Mouse (Mus musculus) intestine, embryonic 16.5 days (tissue): ENCODE measurements around the gene Naglu. TPM values are rescaled to one million over a fixed set of nuclear protein-coding genes. Genes with fewer than 3 reads are reported as not detected.

Source experiments
- ATAC-seq: fragments of 200-750 bp; cut with Nextera tagmentation; 2 replicates; pipeline ENCODE4 v1.8.0; 2017; ENCODE audit warnings: moderate TSS enrichment, moderate library complexity
- H3K27ac ChIP-seq: fragments of 300-500 bp; sonication (generic); 2 replicates; pipeline ENCODE4 v1.5.1; 2014; ENCODE audit warnings: mild to moderate bottlenecking, low read length
- H3K27me3 ChIP-seq: fragments of 300-500 bp; sonication (generic); replicated peaks from 2 replicates; pipeline ENCODE4 v1.6.1; 2014; ENCODE audit warnings: low read length, control low read depth, mixed read lengths; ENCODE audit not compliant: control insufficient read depth, insufficient read depth
- H3K36me3 ChIP-seq: fragments of 300-500 bp; sonication (generic); 2 replicates; pipeline ENCODE4 v1.6.1; 2014; ENCODE audit warnings: low read length, control low read depth; ENCODE audit not compliant: control insufficient read depth, insufficient read depth
- H3K4me1 ChIP-seq: fragments of 300-500 bp; sonication (generic); 2 replicates; pipeline ENCODE4 v1.6.1; 2014; ENCODE audit warnings: low read length, control low read depth, mixed read lengths; ENCODE audit not compliant: control insufficient read depth, insufficient read depth
- H3K4me2 ChIP-seq: fragments of 300-500 bp; sonication (generic); 2 replicates; pipeline ENCODE4 v1.6.1; 2014; ENCODE audit warnings: low read depth, low read length, control low read depth
- H3K4me3 ChIP-seq: fragments of 300-500 bp; sonication (generic); 2 replicates; pipeline ENCODE4 v1.5.1; 2014; ENCODE audit warnings: mild to moderate bottlenecking, low read length
- H3K9ac ChIP-seq: fragments of 300-500 bp; sonication (generic); 2 replicates; pipeline ENCODE4 v1.6.1; 2014; ENCODE audit warnings: low read depth, low read length
- H3K9me3 ChIP-seq: fragments of 300-500 bp; sonication (generic); 2 replicates; pipeline ENCODE4 v1.6.1; 2016; ENCODE audit warnings: low read length, control low read depth; ENCODE audit not compliant: control insufficient read depth
- WGBS: fragments of 180-500 bp; shearing (Covaris S2); extraction: QIAGEN DNeasy Blood & Tissue Kit; methylation state at CpG from one replicate; pipeline ENCODE4 v1.1.7; 2014; 5-methylcytosine and 5-hydroxymethylcytosine counted together
- polyA plus RNA-seq: library from polyadenylated mRNA; unstranded; fragments of >200 nt; fragmentation: Nextera tagmentation; extraction: Ambion mirVana; gene quantifications from 2 replicates; pipeline ENCODE4 v1.2.1, GENCODE M21; 2015

Naglu gene
- polyA plus RNA-seq, 1 experiment from 2014 or later: 14.7 TPM

GRCm38 (mm10) chr11:101085617-101086322, 16.0 kb downstream of the Naglu start:
- H3K27ac ChIP-seq: peak overlapping the region; percentile 89; the same call in 1 of the 2 replicates
- H3K9ac ChIP-seq: peak overlapping the region; percentile 92; the same call in 1 of the 2 replicates

GRCm38 (mm10) chr11:101086323-101086674, 16.5 kb downstream of the Naglu start:
- Histone ChIP-seq H3K4me1 (peaks cover 35% of the 10 kb centered on the region), H3K36me3 (peaks cover 19% of the 10 kb centered on the region), H3K4me2 (peak overlapping the region; percentile 87), H3K9me3 (no peaks in the 10 kb centered on the region), H3K9ac (peak overlapping the region; percentile 92; the same call in 1 of the 2 replicates), H3K27ac (peak overlapping the region; percentile 89), H3K27me3 (no peaks in the 10 kb centered on the region), H3K4me3 (peak overlapping the region; percentile 85)
- ATAC-seq: no peak
- 75% methylated on average over 6 of the region's 6 CpGs for WGBS

More at GRCm38 (mm10) chr11:101085617-101086322, 16.0 kb downstream of the Naglu start:
- WGBS: 89% methylated on average over 18 of the region's 18 CpGs
- peaks cover 14% of the 10 kb centered on the region; the same call in 1 of the 2 replicates for H3K36me3 ChIP-seq
- ATAC-seq: no peak
- peak overlapping the region; percentile 87; the same call in 1 of the 2 replicates for H3K4me2 ChIP-seq
- H3K4me1 ChIP-seq: peaks cover 35% of the 10 kb centered on the region
- no peaks in the 10 kb centered on the region for H3K9me3 ChIP-seq
- H3K4me3 ChIP-seq: no peak overlapping the region
- peaks cover 1% of the 10 kb centered on the region; the same call in 1 of the 2 replicates for H3K27me3 ChIP-seq

- WGBS: 1% methylated on average over 52 of the region's 52 CpGs
- peak; percentile 85 for ATAC-seq
- Histone ChIP-seq H3K9ac (peak within 1 kb of the TSS; percentile 92), H3K4me2 (peak within 1 kb of the TSS; percentile 87), H3K36me3 (peaks cover 20% of the 10 kb centered on the region), H3K4me1 (peaks cover 33% of the 10 kb centered on the region), H3K27ac (peak within 1 kb of the TSS; percentile 89), H3K9me3 (no peaks in the 10 kb centered on the region), H3K4me3 (peak within 1 kb of the TSS; percentile 85), H3K27me3 (no peaks in the 10 kb centered on the region)
Observed at GRCm38 (mm10) chr11:101086756-101087681, 17.2 kb downstream of the Naglu start, which contains the start of gene Mlx. TSS of gene Mlx (plus strand) at chr11:101087277.

- Histone ChIP-seq H3K9me3 (no peaks in the 10 kb centered on the region), H3K27ac (peak overlapping the region; percentile 88), H3K27me3 (no peaks in the 10 kb centered on the region), H3K4me1 (peaks cover 33% of the 10 kb centered on the region), H3K36me3 (peaks cover 26% of the 10 kb centered on the region), H3K9ac (peak overlapping the region; percentile 92), H3K4me2 (peak overlapping the region; percentile 87), H3K4me3 (peak overlapping the region; percentile 85)
- 5% methylated on average over 8 of the region's 8 CpGs for WGBS
- ATAC-seq: peak; percentile 17
Observed at GRCm38 (mm10) chr11:101087682-101088055, 17.9 kb downstream of the Naglu start.

- Histone ChIP-seq H3K4me3 (no peak overlapping the region), H3K27me3 (no peaks in the 10 kb centered on the region), H3K9ac (no peak overlapping the region), H3K27ac (no peak overlapping the region), H3K9me3 (no peaks in the 10 kb centered on the region), H3K4me2 (no peak overlapping the region), H3K36me3 (peaks cover 31% of the 10 kb centered on the region), H3K4me1 (peaks cover 30% of the 10 kb centered on the region)
- no peak for ATAC-seq
- 95% methylated on average over 1 of the region's 1 CpGs for WGBS
Observed at GRCm38 (mm10) chr11:101089931-101090330, 20.1 kb downstream of the Naglu start.

- WGBS: 2% methylated on average over 18 of the region's 18 CpGs
- Histone ChIP-seq H3K9ac (peak overlapping the region; percentile 92), H3K27ac (no peak overlapping the region; the same call in 1 of the 2 replicates), H3K4me3 (peak overlapping the region; percentile 92), H3K4me2 (peak overlapping the region; percentile 96), H3K36me3 (peaks cover 40% of the 10 kb centered on the region), H3K9me3 (no peaks in the 10 kb centered on the region), H3K27me3 (no peaks in the 10 kb centered on the region), H3K4me1 (peaks cover 10% of the 10 kb centered on the region)
- ATAC-seq: no peak; the same call in none of the 2 replicates
Observed at GRCm38 (mm10) chr11:101094930-101095313, 25.1 kb downstream of the Naglu start.

GRCm38 (mm10) chr11:101095314-101096024, 25.7 kb downstream of the Naglu start, which contains the start of gene Psmc3ip:
TSS of gene Psmc3ip (minus strand) at chr11:101095436.
- H3K36me3 ChIP-seq: peaks cover 35% of the 10 kb centered on the region
- peak within 1 kb of the TSS; percentile 97 for H3K27ac ChIP-seq
- ATAC-seq: peak; percentile 97
- H3K4me3 ChIP-seq: peak within 1 kb of the TSS; percentile 92
- H3K9me3 ChIP-seq: no peaks in the 10 kb centered on the region
- no peaks in the 10 kb centered on the region for H3K27me3 ChIP-seq
- peak within 1 kb of the TSS; percentile 96 for H3K4me2 ChIP-seq
- H3K9ac ChIP-seq: peak within 1 kb of the TSS; percentile 92
- whole genome bisulfite sequencing: under 1% methylated on average over 43 of the region's 43 CpGs
- H3K4me1 ChIP-seq: peaks cover 10% of the 10 kb centered on the region

- Histone ChIP-seq H3K4me3 (no peak overlapping the region), H3K4me1 (peaks cover 10% of the 10 kb centered on the region), H3K36me3 (peaks cover 23% of the 10 kb centered on the region), H3K9ac (no peak overlapping the region), H3K27ac (no peak overlapping the region), H3K27me3 (no peaks in the 10 kb centered on the region), H3K4me2 (no peak overlapping the region), H3K9me3 (no peaks in the 10 kb centered on the region)
- WGBS: 88% methylated on average over 8 of the region's 8 CpGs
- no peak for ATAC-seq
Observed at GRCm38 (mm10) chr11:101098231-101098630, 28.4 kb downstream of the Naglu start.
